Mouse (Mus musculus): ENCODE measurements around the gene Pim1. TPM values are rescaled to one million over a fixed set of nuclear protein-coding genes. Genes with fewer than 3 reads are reported as not detected.
"Not testable (repeated sequence)": the region's sequence is repeated elsewhere in the genome, so short reads cannot be mapped to it uniquely, and the experiment has no call there.

The Pim1 gene
- polyA plus RNA-seq, 1 experiment, result 160 TPM

DNA sequence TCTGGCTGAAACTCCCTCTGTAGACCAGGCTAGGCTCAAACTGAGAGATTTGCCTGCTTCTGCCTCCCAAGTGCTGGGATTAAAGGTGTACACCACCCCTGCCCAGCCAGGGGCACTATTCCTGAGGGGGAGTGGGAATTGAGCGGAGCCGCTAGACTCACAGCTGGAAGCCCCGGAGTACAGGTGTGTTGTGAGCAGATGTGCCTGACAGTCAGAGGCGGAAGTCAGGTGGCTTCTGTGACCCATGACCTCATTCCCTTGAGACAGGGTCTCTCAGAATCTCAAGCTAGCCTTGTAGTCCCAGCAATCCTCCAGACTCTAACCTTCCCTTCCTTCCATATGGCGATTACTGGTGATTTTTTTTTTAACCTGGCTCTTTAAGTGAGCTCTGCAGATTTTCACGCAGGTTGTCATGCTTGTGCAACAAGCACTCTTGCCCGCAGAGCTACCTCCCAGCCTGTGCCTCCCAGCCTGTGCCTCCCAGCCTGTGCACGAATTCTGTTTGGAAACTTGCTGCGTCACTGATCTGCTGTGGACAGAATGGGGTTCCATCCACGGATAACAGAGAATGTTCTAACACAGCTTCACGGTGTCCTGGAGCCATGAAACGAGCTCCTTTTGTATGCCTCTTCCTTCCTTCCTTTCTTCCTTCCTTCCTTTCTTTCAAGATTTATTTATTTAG lies 18.5 kb downstream of the Pim1 start:
- Histone ChIP-seq H3K27ac (ENCODE audit: insufficient read depth, low read depth, low read length) (no peak overlapping the region), H3K36me3 (ENCODE audit: control insufficient read depth, insufficient read depth, low read length) (no peaks in the 10 kb centered on the region), H3K4me3 (ENCODE audit: low read depth, low read length) (no peak overlapping the region), H3K27me3 (ENCODE audit: control insufficient read depth, insufficient read depth, low read length) (no peaks in the 10 kb centered on the region), H3K4me1 (ENCODE audit: control insufficient read depth, insufficient read depth, insufficient read length, low read length) (peaks cover 4% of the 10 kb centered on the region)
- TF ChIP-seq CTCF (IDR thresholded peaks at IDR 0.05; ENCODE audit: extremely low read depth, insufficient read length, insufficient replicate concordance, low read depth, low read length) (no peak), POLR2A (IDR thresholded peaks at IDR 0.05; ENCODE audit: low read depth, low read length) (no peak)
- WGBS, result 73% methylated on average over 12 of the region's 12 CpGs

DNA sequence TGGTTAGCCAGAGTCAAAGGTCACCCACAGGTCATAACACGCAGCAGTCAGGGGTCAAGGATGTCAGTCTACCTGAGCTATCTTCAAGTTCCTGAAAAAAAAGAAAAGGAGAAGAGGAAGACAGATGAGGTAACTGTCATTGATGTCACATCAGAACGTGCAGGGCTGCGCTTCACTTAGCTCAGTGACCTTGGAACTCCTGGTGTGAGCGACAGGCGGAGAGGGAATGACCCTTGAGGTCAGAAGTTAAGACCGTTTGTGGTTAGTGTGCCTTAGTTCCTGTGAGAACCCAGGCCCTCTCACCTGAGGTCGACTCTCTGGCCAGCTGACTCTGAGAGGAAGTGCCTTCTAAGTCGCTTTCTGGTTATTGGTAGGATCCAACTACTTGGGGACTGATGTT lies 20.1 kb downstream of the Pim1 start:
- H3K27me3 ChIP-seq (ENCODE audit: control insufficient read depth, insufficient read depth, low read length), result no peaks in the 10 kb centered on the region
- H3K4me1 ChIP-seq (ENCODE audit: control insufficient read depth, insufficient read depth, insufficient read length, low read length), result peaks cover 2% of the 10 kb centered on the region; the same call in 1 of the 2 replicates
- WGBS, result 64% methylated on average over 8 of the region's 8 CpGs
- H3K36me3 ChIP-seq (ENCODE audit: control insufficient read depth, insufficient read depth, low read length), result no peaks in the 10 kb centered on the region
- H3K4me3 ChIP-seq (ENCODE audit: low read depth, low read length), result no peak overlapping the region
- H3K27ac ChIP-seq (ENCODE audit: insufficient read depth, low read depth, low read length), result no peak overlapping the region
- no peak for TF ChIP-seq POLR2A (IDR thresholded peaks at IDR 0.05; ENCODE audit: low read depth, low read length)
- no peak for TF ChIP-seq CTCF (IDR thresholded peaks at IDR 0.05; ENCODE audit: extremely low read depth, insufficient read length, insufficient replicate concordance, low read depth, low read length)

DNA sequence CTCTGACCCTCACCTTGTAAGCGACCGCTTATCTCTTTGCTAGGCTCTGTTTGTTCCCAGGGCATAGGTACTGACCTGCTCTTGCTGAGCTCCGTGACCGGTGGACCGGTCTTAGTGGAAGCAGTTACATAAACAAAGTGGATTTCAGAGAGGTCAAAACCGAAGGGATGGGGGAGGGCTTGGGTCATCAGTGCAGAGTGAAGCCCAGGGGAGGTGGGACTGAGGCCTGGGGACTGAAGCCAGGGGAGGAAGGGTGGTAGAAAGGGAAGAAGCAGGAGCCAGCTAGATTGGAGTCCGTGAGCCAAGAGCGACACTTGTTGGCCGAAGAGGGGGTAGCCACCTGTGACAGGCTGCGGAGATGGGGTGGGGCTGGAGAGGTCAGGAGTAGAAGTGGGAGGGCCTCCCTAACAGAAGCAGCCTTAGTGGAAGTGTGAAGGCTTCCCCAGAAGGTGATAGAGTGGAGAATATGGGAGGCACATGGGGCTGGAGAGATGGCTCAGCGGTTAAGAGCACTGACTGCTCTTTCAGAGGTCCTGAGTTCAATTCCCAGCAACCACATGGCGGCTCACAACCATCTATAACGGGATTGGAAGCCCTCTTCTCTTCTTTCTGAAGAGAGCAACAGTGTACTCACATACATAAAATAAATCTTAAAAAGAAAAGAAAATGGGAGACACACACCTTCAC lies 22.6 kb downstream of the Pim1 start:
- WGBS, result 42% methylated on average over 13 of the region's 13 CpGs
- TF ChIP-seq CTCF (IDR thresholded peaks at IDR 0.05; ENCODE audit: extremely low read depth, insufficient read length, insufficient replicate concordance, low read depth, low read length), result peak; percentile 80
- no peak for TF ChIP-seq POLR2A (IDR thresholded peaks at IDR 0.05; ENCODE audit: low read depth, low read length)

DNA sequence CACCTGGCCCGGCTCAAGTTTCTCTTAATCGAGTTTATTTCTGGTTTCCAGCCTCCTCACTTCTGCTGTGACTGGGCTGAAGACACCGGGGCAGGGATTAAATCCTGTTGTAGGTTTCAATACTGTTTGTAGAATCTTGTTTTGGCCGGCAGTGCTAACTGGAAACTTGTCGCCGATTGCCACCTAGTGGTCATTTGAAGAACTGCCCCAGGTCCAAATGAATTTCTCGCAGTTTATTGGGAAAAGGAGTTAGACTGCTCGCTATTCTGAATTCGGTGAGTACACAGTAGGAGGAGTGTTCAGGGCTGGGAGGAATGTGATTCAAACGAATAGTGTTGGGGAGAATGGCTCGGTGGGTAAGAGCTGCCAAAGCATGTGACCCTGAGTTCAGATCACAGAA lies 23.9 kb downstream of the Pim1 start:
- Histone ChIP-seq H3K27me3 (ENCODE audit: control insufficient read depth, insufficient read depth, low read length) (no peaks in the 10 kb centered on the region), H3K27ac (ENCODE audit: insufficient read depth, low read depth, low read length) (no peak overlapping the region), H3K4me3 (ENCODE audit: low read depth, low read length) (no peak overlapping the region), H3K4me1 (ENCODE audit: control insufficient read depth, insufficient read depth, insufficient read length, low read length) (no peaks in the 10 kb centered on the region), H3K36me3 (ENCODE audit: control insufficient read depth, insufficient read depth, low read length) (no peaks in the 10 kb centered on the region)
- under 1% methylated on average over 11 of the region's 11 CpGs for WGBS
- peak; percentile 82; the same call in 1 of the 2 replicates for TF ChIP-seq CTCF (IDR thresholded peaks at IDR 0.05; ENCODE audit: extremely low read depth, insufficient read length, insufficient replicate concordance, low read depth, low read length)
- no peak for TF ChIP-seq POLR2A (IDR thresholded peaks at IDR 0.05; ENCODE audit: low read depth, low read length)

More for the DNA sequence above, 22.6 kb downstream of the Pim1 start:
- Histone ChIP-seq H3K4me3 (ENCODE audit: low read depth, low read length) (no peak overlapping the region), H3K4me1 (ENCODE audit: control insufficient read depth, insufficient read depth, insufficient read length, low read length) (peaks cover 2% of the 10 kb centered on the region; the same call in 1 of the 2 replicates), H3K27ac (ENCODE audit: insufficient read depth, low read depth, low read length) (no peak overlapping the region), H3K36me3 (ENCODE audit: control insufficient read depth, insufficient read depth, low read length) (no peaks in the 10 kb centered on the region), H3K27me3 (ENCODE audit: control insufficient read depth, insufficient read depth, low read length) (no peaks in the 10 kb centered on the region)

DNA sequence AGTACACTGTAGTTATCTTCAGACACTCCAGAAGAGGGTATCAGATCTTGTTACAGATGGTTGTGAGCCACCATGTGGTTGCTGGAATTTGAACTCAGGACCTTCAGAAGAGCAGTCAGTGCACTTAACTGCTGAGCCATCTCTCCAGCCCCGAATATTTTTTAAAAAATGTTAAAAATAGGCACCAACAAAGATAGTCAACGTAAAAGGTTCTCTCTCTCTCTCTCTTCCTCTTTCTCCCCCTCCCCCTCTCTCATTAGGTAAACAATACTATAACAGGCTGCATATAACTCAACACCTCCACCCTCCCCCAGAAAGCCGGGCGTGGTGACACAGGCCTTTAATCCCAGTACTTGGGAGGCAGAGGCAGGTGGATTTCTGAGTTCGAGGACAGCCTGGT lies 28.1 kb downstream of the Pim1 start:
- H3K27me3 ChIP-seq (ENCODE audit: control insufficient read depth, insufficient read depth, low read length); H3K27ac ChIP-seq (ENCODE audit: insufficient read depth, low read depth, low read length); H3K36me3 ChIP-seq (ENCODE audit: control insufficient read depth, insufficient read depth, low read length); H3K4me3 ChIP-seq (ENCODE audit: low read depth, low read length); H3K4me1 ChIP-seq (ENCODE audit: control insufficient read depth, insufficient read depth, insufficient read length, low read length): not testable (repeated sequence)
- 83% methylated on average over 5 of the region's 5 CpGs for WGBS

DNA sequence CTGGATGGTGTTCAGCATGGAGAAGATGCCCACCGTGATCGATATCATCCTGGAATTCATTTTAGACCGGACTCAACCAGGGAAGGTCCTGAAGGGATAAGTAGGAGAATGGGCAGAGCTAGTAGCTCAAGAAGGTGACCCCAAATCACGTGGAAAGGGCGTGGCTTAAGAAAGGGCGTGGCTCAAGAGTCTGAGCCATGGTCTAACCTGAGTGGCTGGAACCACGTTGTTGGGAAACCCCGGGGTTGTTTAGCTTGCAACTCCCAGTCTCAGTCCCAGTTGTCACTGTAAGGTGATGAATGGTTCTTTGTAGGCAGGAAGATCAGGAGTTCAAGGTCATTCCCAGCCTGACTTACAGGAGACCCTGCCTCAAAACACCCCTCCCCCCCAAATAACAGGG lies 29.2 kb downstream of the Pim1 start:
- WGBS, result 60% methylated on average over 8 of the region's 8 CpGs
- no peak overlapping the region for H3K27ac ChIP-seq (ENCODE audit: insufficient read depth, low read depth, low read length)
- H3K4me1 ChIP-seq (ENCODE audit: control insufficient read depth, insufficient read depth, insufficient read length, low read length), result no peaks in the 10 kb centered on the region
- TF ChIP-seq CTCF (IDR thresholded peaks at IDR 0.05; ENCODE audit: extremely low read depth, insufficient read length, insufficient replicate concordance, low read depth, low read length), result no peak
- TF ChIP-seq POLR2A (IDR thresholded peaks at IDR 0.05; ENCODE audit: low read depth, low read length), result no peak
- no peaks in the 10 kb centered on the region for H3K27me3 ChIP-seq (ENCODE audit: control insufficient read depth, insufficient read depth, low read length)
- H3K4me3 ChIP-seq (ENCODE audit: low read depth, low read length), result no peak overlapping the region
- H3K36me3 ChIP-seq (ENCODE audit: control insufficient read depth, insufficient read depth, low read length), result no peaks in the 10 kb centered on the region

DNA sequence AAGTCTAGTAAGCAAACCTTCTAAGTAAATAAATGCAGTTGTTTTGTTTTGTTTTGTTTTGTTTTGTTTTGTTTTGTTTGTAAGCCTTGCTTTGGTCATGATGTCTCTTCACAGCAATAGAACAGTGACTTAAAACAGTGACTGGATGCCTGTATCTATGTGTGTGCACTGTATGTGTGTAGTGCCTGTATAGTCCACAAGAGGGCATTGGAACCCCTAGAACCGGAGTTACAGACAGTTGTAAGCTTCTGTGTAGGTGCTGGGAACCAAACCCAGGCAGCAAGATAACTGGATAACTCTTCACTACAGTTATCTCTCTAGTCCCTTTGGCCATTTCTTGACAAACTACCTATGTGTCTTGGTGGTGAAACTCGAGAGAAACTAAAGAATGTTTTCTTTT lies 35.1 kb downstream of the Pim1 start:
- Histone ChIP-seq H3K4me1 (ENCODE audit: control insufficient read depth, insufficient read depth, insufficient read length, low read length) (no peaks in the 10 kb centered on the region), H3K27ac (ENCODE audit: insufficient read depth, low read depth, low read length) (no peak overlapping the region), H3K4me3 (ENCODE audit: low read depth, low read length) (no peak overlapping the region), H3K36me3 (ENCODE audit: control insufficient read depth, insufficient read depth, low read length) (no peaks in the 10 kb centered on the region), H3K27me3 (ENCODE audit: control insufficient read depth, insufficient read depth, low read length) (no peaks in the 10 kb centered on the region)
- TF ChIP-seq CTCF (IDR thresholded peaks at IDR 0.05; ENCODE audit: extremely low read depth, insufficient read length, insufficient replicate concordance, low read depth, low read length), result no peak
- TF ChIP-seq POLR2A (IDR thresholded peaks at IDR 0.05; ENCODE audit: low read depth, low read length), result no peak
- WGBS, result 85% methylated on average over 2 of the region's 2 CpGs

Data from small intestine, adult 2 months (tissue).